Mouse (Mus musculus) ES-CJ7 (cell line): ENCODE measurements at regions not wholly inside any gene's neighbourhood (a gene's known extent, or its start where the extent isn't known, plus 50 kb on each side); places are given as distances from the start of the nearest gene placed in this dataset.

Experiments used
- DNase-seq: peaks from one replicate; pipeline ENCODE4 v3.0.0; 2011; ENCODE audit warnings: low read depth, low spot score

DNA sequence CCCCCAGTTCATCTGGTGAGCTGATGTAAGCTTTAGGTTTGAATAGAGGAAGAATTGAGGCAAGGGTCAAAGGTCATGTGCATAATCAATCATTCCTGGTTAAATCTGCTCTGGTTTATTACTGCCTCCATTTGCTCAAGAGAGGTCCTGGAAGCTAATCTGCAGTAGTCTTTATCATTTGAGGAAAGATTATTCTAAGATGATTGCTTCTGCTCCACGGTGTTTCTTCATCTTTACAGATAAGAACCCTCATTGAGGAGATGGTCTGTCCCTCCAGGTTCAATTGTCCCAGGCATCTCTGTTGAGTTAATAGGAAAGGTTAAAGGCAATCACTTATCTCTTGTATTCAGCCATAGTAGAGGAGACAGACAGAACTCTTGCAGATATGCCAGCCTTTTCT lies 3557.5 kb upstream of the Gm6569 start:
- no peak for DNase-seq

GRCm38 (mm10) chr15:70321781-70322180 lies 3512.6 kb upstream of the Gm6569 start:
- DNase-seq = no peak

DNA sequence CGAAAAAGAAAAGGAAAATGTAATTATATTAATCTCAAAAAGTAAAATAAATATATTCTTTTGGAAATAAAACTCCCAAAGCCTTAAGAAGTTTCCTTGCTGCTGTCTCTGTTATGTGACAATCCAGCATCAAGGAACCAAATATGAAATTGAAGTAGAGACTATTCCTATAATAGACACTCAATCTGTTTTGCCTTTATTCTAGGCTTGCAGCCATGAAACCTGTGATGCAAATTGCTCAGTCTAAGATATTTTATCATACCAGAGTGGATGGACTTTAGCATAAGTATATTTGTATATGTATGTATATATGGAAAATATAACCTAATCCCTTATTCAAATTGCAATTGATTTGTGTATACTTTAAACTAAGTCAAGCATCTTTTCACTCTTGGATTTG lies 3495.1 kb upstream of the Gm6569 start:
- DNase-seq = no peak

- no peak for DNase-seq
Observed at GRCm38 (mm10) chr15:70341401-70341800, 3493.0 kb upstream of the Gm6569 start.

DNA sequence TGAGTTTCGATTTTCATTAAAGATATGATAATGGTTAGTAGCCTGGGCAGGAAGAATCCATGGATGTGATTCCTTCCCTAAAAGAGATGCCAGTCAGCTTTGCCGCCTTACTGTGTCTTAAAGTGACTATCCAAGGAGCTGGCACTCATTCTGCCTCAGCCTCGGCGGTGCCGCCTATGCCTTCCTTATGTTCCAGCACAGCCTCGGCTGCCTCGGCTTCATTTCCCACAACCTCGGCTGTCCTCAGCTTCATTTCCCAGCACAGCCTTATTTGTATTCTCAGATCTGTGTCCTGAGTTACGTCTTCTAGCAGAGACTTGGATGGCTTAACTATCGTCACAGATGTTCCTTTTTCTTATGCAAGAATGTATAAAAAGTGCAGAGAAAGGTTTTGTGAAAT lies 3476.4 kb upstream of the Gm6569 start:
- no peak for DNase-seq

DNA sequence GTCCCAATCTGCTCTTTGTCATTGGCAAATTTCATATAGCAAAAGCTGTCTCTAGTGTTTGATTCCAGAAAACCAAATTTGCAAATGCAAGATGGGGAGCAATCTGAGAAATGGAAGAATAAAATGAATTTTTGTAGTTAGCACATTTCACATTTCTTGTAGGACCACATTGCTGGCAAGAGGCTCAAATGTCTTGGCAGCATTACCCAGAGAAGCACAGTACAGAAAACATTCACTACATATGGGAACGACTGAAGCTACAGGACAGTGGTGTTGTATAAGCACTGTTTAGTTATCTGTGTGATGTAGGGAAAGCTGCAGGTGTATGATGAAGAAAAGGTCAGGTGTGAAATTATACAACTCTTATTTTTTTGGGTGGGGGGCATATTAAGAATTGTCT lies 3449.7 kb upstream of the Gm6569 start:
- DNase-seq = no peak

GRCm38 (mm10) chr15:70416311-70416710 lies 3418.1 kb upstream of the Gm6569 start:
- DNase-seq = peak; percentile 76

DNA sequence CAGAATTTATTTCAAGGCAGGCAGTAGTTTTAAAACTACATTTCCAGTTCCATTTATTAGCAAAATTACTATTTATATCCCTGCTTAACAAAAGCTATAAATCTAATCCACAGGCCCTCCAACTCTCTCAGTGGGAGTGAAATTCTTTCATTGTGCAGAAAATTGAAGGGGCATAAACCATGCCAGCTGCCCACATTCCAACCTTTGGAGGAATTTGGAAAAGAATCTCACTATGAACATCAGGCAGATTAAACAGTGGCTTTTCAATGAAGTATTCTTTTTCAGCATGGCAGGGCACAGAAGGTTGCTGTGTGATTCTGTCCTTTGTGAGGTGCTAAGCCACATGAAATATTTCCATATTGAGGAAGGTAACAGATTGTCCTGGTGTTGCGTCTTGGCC lies 3408.8 kb upstream of the Gm6569 start:
- DNase-seq = no peak
